Mouse (Mus musculus): ENCODE results near the gene Rfx8. TPM values are rescaled to one million over a fixed set of nuclear protein-coding genes. Genes with fewer than 3 reads are reported as not detected.

Rfx8 gene
- polyA plus RNA-seq, 1 experiment from 2014 or later: 0.18 TPM

DNA sequence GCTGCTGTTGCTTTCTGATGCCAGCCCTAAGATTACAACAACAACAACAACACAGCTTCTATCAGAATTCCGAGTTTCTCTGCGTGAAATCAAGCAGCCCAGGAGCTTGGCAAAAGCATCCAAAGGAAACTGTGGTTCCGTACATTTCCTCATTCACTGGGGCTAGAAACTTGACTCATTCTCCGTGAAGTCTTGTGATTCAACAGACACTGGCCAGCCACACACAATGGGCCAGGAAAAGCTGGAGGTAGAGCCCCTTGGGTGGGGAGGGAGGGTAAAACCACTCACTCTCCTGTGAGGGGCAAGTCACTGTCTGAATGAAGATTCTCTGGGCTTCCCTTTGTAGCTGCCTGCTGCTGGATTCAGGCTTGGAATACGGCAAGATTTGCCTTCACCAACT is 84.6 kb downstream of the Rfx8 start:
- ATAC-seq (ENCODE audit: low FRiP score, low TSS enrichment): no peak
- H3K27ac ChIP-seq (ENCODE audit: low read depth, low read length): no peak overlapping the region
- 44% methylated on average over 5 of the region's 5 CpGs for WGBS

DNA sequence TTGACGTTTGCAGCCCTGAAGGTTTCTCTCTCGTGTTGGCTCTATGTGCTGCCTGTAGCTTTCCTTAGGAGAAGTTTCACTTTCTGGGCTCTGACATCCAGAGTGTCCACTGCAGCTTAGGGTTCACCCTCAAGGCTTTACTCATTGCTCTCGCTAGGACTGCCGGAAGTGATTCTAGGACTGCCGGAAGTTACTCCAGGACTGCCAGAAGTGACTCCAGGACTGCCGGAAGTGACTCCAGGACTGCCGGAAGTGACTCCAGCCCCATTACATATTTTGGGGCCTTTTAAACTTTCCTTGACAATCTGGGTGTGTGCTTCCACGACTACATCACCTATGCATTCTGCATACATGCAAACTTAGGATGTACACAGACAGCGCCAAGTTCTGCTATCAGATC is 92.2 kb downstream of the Rfx8 start:
- H3K4me3 ChIP-seq (ENCODE audit: low read length): no peak overlapping the region
- WGBS: 86% methylated on average over 9 of the region's 9 CpGs
- H3K4me2 ChIP-seq (replicated peaks; ENCODE audit: low read depth, low read length): no peak overlapping the region
- H3K36me3 ChIP-seq (ENCODE audit: control insufficient read depth, insufficient read depth, low read length): no peaks in the 10 kb centered on the region
- no peaks in the 10 kb centered on the region for H3K9me3 ChIP-seq (ENCODE audit: control insufficient read depth, low read length)
- no peak overlapping the region for H3K9ac ChIP-seq (ENCODE audit: low read depth, low read length)
- H3K4me1 ChIP-seq (ENCODE audit: control insufficient read depth, insufficient read depth, low read length): no peaks in the 10 kb centered on the region
- H3K27ac ChIP-seq (ENCODE audit: low read depth, low read length): no peak overlapping the region
- ATAC-seq (ENCODE audit: low FRiP score, low TSS enrichment): no peak
- H3K27me3 ChIP-seq (ENCODE audit: control insufficient read depth, insufficient read depth, low read length): no peaks in the 10 kb centered on the region

More for the DNA sequence above, 84.6 kb downstream of the Rfx8 start:
- no peaks in the 10 kb centered on the region for H3K9me3 ChIP-seq (ENCODE audit: control insufficient read depth, low read length)
- no peak overlapping the region for H3K4me3 ChIP-seq (ENCODE audit: low read length)
- no peaks in the 10 kb centered on the region for H3K36me3 ChIP-seq (ENCODE audit: control insufficient read depth, insufficient read depth, low read length)
- H3K4me1 ChIP-seq (ENCODE audit: control insufficient read depth, insufficient read depth, low read length): peaks cover 6% of the 10 kb centered on the region; the same call in 1 of the 2 replicates
- no peaks in the 10 kb centered on the region; the same call in 1 of the 2 replicates for H3K27me3 ChIP-seq (ENCODE audit: control insufficient read depth, insufficient read depth, low read length)
- no peak overlapping the region for H3K9ac ChIP-seq (ENCODE audit: low read depth, low read length)
- H3K4me2 ChIP-seq (replicated peaks; ENCODE audit: low read depth, low read length): no peak overlapping the region

- H3K36me3 ChIP-seq (ENCODE audit: control insufficient read depth, insufficient read depth, low read length): no peaks in the 10 kb centered on the region
- H3K4me2 ChIP-seq (replicated peaks; ENCODE audit: low read depth, low read length): no peak overlapping the region
- H3K4me3 ChIP-seq (ENCODE audit: low read length): no peak overlapping the region
- no peak overlapping the region for H3K9ac ChIP-seq (ENCODE audit: low read depth, low read length)
- no peaks in the 10 kb centered on the region for H3K9me3 ChIP-seq (ENCODE audit: control insufficient read depth, low read length)
- H3K27ac ChIP-seq (ENCODE audit: low read depth, low read length): no peak overlapping the region
- no peaks in the 10 kb centered on the region for H3K27me3 ChIP-seq (ENCODE audit: control insufficient read depth, insufficient read depth, low read length)
- WGBS: 45% methylated on average over 3 of the region's 3 CpGs
- no peaks in the 10 kb centered on the region for H3K4me1 ChIP-seq (ENCODE audit: control insufficient read depth, insufficient read depth, low read length)
- ATAC-seq (ENCODE audit: low FRiP score, low TSS enrichment): no peak
These were observed 95.3 kb downstream of the Rfx8 start for GRCm38 (mm10) chr1:39625491-39625890.

- Histone ChIP-seq H3K27ac (ENCODE audit: low read depth, low read length) (no peak overlapping the region), H3K27me3 (ENCODE audit: control insufficient read depth, insufficient read depth, low read length) (no peaks in the 10 kb centered on the region), H3K9ac (ENCODE audit: low read depth, low read length) (no peak overlapping the region), H3K4me1 (ENCODE audit: control insufficient read depth, insufficient read depth, low read length) (no peaks in the 10 kb centered on the region), H3K36me3 (ENCODE audit: control insufficient read depth, insufficient read depth, low read length) (no peaks in the 10 kb centered on the region), H3K4me2 (replicated peaks; ENCODE audit: low read depth, low read length) (no peak overlapping the region), H3K9me3 (ENCODE audit: control insufficient read depth, low read length) (no peaks in the 10 kb centered on the region), H3K4me3 (ENCODE audit: low read length) (no peak overlapping the region)
- WGBS: 29% methylated on average over 1 of the region's 1 CpGs
- no peak for ATAC-seq (ENCODE audit: low FRiP score, low TSS enrichment)
These were observed 97.1 kb downstream of the Rfx8 start for GRCm38 (mm10) chr1:39623729-39624128.

- Histone ChIP-seq H3K4me1 (ENCODE audit: control insufficient read depth, insufficient read depth, low read length) (0 out of 2 replicates have a peak, but pooled peaks cover 2% of the 10 kb centered on the region), H3K27me3 (ENCODE audit: control insufficient read depth, insufficient read depth, low read length) (no peaks in the 10 kb centered on the region), H3K27ac (ENCODE audit: low read depth, low read length) (no peak overlapping the region), H3K36me3 (ENCODE audit: control insufficient read depth, insufficient read depth, low read length) (no peaks in the 10 kb centered on the region), H3K4me2 (replicated peaks; ENCODE audit: low read depth, low read length) (no peak overlapping the region), H3K9ac (ENCODE audit: low read depth, low read length) (no peak overlapping the region), H3K9me3 (ENCODE audit: control insufficient read depth, low read length) (no peaks in the 10 kb centered on the region), H3K4me3 (ENCODE audit: low read length) (no peak overlapping the region)
- no peak for ATAC-seq (ENCODE audit: low FRiP score, low TSS enrichment)
- WGBS: 93% methylated on average over 5 of the region's 5 CpGs
These were observed 97.7 kb downstream of the Rfx8 start for GRCm38 (mm10) chr1:39623106-39623505.

DNA sequence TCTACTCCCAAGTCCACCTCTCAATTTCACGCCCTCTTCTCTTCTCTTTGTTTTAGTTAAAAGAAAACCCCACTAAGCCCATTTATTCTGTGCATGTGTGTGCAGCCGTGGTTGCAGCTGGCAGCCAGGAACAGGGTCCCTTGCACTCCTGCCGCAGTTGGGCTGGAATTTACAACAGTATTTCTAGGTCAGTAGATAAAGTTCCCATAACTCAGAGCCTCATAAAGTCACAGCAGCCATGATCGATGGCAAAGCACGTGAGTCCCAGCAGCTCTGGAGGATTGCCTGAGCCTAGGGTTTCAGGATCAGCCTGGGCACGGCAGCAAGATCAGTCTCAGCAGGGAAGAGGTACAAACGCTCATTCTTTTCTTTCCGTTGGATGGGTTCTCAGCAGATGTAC is 102.3 kb downstream of the Rfx8 start:
- H3K4me2 ChIP-seq (replicated peaks; ENCODE audit: low read depth, low read length): no peak overlapping the region
- no peak overlapping the region for H3K4me3 ChIP-seq (ENCODE audit: low read length)
- H3K9me3 ChIP-seq (ENCODE audit: control insufficient read depth, low read length): no peaks in the 10 kb centered on the region
- peak; percentile 75 for ATAC-seq (ENCODE audit: low FRiP score, low TSS enrichment)
- no peaks in the 10 kb centered on the region for H3K27me3 ChIP-seq (ENCODE audit: control insufficient read depth, insufficient read depth, low read length)
- no peaks in the 10 kb centered on the region for H3K36me3 ChIP-seq (ENCODE audit: control insufficient read depth, insufficient read depth, low read length)
- H3K27ac ChIP-seq (ENCODE audit: low read depth, low read length): no peak overlapping the region
- WGBS: 17% methylated on average over 8 of the region's 8 CpGs
- H3K4me1 ChIP-seq (ENCODE audit: control insufficient read depth, insufficient read depth, low read length): 0 out of 2 replicates have a peak, but pooled peaks cover 4% of the 10 kb centered on the region
- no peak overlapping the region for H3K9ac ChIP-seq (ENCODE audit: low read depth, low read length)

GRCm38 (mm10) chr1:39615526-39615925 is 105.3 kb downstream of the Rfx8 start:
- 60% methylated on average over 6 of the region's 6 CpGs for WGBS
- no peak overlapping the region for H3K9ac ChIP-seq (ENCODE audit: low read depth, low read length)
- no peaks in the 10 kb centered on the region for H3K36me3 ChIP-seq (ENCODE audit: control insufficient read depth, insufficient read depth, low read length)
- no peaks in the 10 kb centered on the region for H3K9me3 ChIP-seq (ENCODE audit: control insufficient read depth, low read length)
- no peaks in the 10 kb centered on the region for H3K27me3 ChIP-seq (ENCODE audit: control insufficient read depth, insufficient read depth, low read length)
- H3K27ac ChIP-seq (ENCODE audit: low read depth, low read length): no peak overlapping the region
- no peak overlapping the region for H3K4me3 ChIP-seq (ENCODE audit: low read length)
- no peak overlapping the region for H3K4me2 ChIP-seq (replicated peaks; ENCODE audit: low read depth, low read length)
- 0 out of 2 replicates have a peak, but pooled peaks cover 10% of the 10 kb centered on the region for H3K4me1 ChIP-seq (ENCODE audit: control insufficient read depth, insufficient read depth, low read length)
- no peak for ATAC-seq (ENCODE audit: low FRiP score, low TSS enrichment)

Other genes with a start within 250 kb of the Rfx8 start
- gene Tbc1d8, start 242.2 kb downstream of the Rfx8 start, polyA plus RNA-seq (2014; fragmentation: Nextera tagmentation; extraction: Ambion mirVana): 6.4 and 12.2 TPM in 2 replicates
- 30.0 and 36.2 TPM in 2 replicates for gene Cnot11, start 186.0 kb downstream of the Rfx8 start, polyA plus RNA-seq (2014; fragmentation: Nextera tagmentation; extraction: Ambion mirVana)
- gene Rnf149, start 143.6 kb downstream of the Rfx8 start, polyA plus RNA-seq (2014; fragmentation: Nextera tagmentation; extraction: Ambion mirVana): 41.3 and 45.2 TPM in 2 replicates
- gene Creg2, start 69.5 kb downstream of the Rfx8 start, polyA plus RNA-seq (2014; fragmentation: Nextera tagmentation; extraction: Ambion mirVana): 0.04 TPM in 1 of 2 replicates, not detected in the other
- not detected in 2 replicates for gene Gm3646, start 84.3 kb upstream of the Rfx8 start, polyA plus RNA-seq (2014; fragmentation: Nextera tagmentation; extraction: Ambion mirVana)
- gene Map4k4, start 179.9 kb upstream of the Rfx8 start, polyA plus RNA-seq (2014; fragmentation: Nextera tagmentation; extraction: Ambion mirVana): 40.1 and 48.2 TPM in 2 replicates

Data from kidney, embryonic 14.5 days (tissue).